Mouse (Mus musculus) kidney, postnatal 10 days (tissue): ENCODE data around the gene Cherp.

ENCODE experiments used
- DNase-seq: peaks from one replicate; pipeline ENCODE4 v3.0.0; 2021; ENCODE audit warnings: mixed read lengths

Gene Cherp

GRCm38 (mm10) chr8:72474826-72475546, at the start of gene Cherp:
TSS of gene Cherp (minus strand) at chr8:72475226.
- peak; percentile 98 for DNase-seq

- DNase-seq = no peak
These were observed 46.9 kb upstream of the Cherp start for GRCm38 (mm10) chr8:72521888-72522287.

- DNase-seq = no peak
These were observed 42.5 kb upstream of the Cherp start for GRCm38 (mm10) chr8:72517421-72517988.

GRCm38 (mm10) chr8:72513158-72513557, 38.1 kb upstream of the Cherp start:
- DNase-seq = no peak

- no peak for DNase-seq
These were observed 37.6 kb upstream of the Cherp start for GRCm38 (mm10) chr8:72512648-72513047.

- no peak for DNase-seq
These were observed 32.5 kb upstream of the Cherp start for GRCm38 (mm10) chr8:72507505-72507904.

- no peak for DNase-seq
These were observed 29.8 kb upstream of the Cherp start for GRCm38 (mm10) chr8:72504637-72505314.

GRCm38 (mm10) chr8:72504137-72504536, 29.1 kb upstream of the Cherp start:
- DNase-seq = no peak

GRCm38 (mm10) chr8:72500521-72500931, 25.5 kb upstream of the Cherp start:
- DNase-seq = no peak

GRCm38 (mm10) chr8:72499521-72500284, 24.7 kb upstream of the Cherp start:
- DNase-seq = no peak

GRCm38 (mm10) chr8:72498527-72498926, 23.5 kb upstream of the Cherp start:
- no peak for DNase-seq

GRCm38 (mm10) chr8:72497911-72498310, 22.9 kb upstream of the Cherp start:
- DNase-seq = no peak

GRCm38 (mm10) chr8:72496217-72496616, 21.2 kb upstream of the Cherp start:
- no peak for DNase-seq

- DNase-seq = no peak
These were observed 20.5 kb upstream of the Cherp start for GRCm38 (mm10) chr8:72495411-72496111.

GRCm38 (mm10) chr8:72493381-72493780, 18.4 kb upstream of the Cherp start:
- DNase-seq = no peak

- peak; percentile 100 for DNase-seq
These were observed 17.6 kb upstream of the Cherp start for GRCm38 (mm10) chr8:72492622-72493081.

- DNase-seq = peak; percentile 53
These were observed 16.9 kb upstream of the Cherp start, which contains the start of gene Slc35e1 for GRCm38 (mm10) chr8:72491680-72492621. TSS of gene Slc35e1 (minus strand) at chr8:72492614.

- peak; percentile 44 for DNase-seq
These were observed 16.0 kb upstream of the Cherp start for GRCm38 (mm10) chr8:72491017-72491416.

- no peak for DNase-seq
These were observed 12.0 kb upstream of the Cherp start for GRCm38 (mm10) chr8:72487014-72487413.

- DNase-seq = peak; percentile 68
These were observed 10.6 kb upstream of the Cherp start for GRCm38 (mm10) chr8:72485456-72486199.
